ENCODE assay signal across 18 mouse cellular contexts in genomic region chr5:128739168-128739837, GRCm38 (mm10). TPM values are rescaled to one million over a fixed set of nuclear protein-coding genes. Genes with fewer than 3 reads are reported as not detected.
DNase-seq lines count a peak whose midpoint lies in the region; ATAC-seq lines count a peak whose summit lies in the region.
"Had no signal": no experiment of that assay in that cellular context is flagged by ENCODE, and none has a peak within 500 bp of the region (broad histone marks: within the 10 kb centered on the region; RNA-seq: fewer than 3 reads in every experiment).

No protein-coding gene starts in this region.

- H3K4me3 ChIP-seq in forebrain, embryonic 12.5 days (replicated peaks) = 0 out of 2 replicates have a peak overlapping the region, but pooled peaks have one; percentile 8
- no peak overlapping the region for H3K4me3 ChIP-seq in hindbrain, embryonic 14.5 days (replicated peaks; ENCODE audit: low read length)
- peak overlapping the region; percentile 16 for H3K4me3 ChIP-seq in midbrain, embryonic 16.5 days (ENCODE audit: low read depth, low read length)
- H3K4me3 ChIP-seq: heart, adult 2 months; lung, embryonic 15.5 days had no signal

- ATAC-seq in forebrain, embryonic 12.5 days (ENCODE audit: low FRiP score) = peak; percentile 68; the same call in 1 of the 2 replicates
- peak; percentile 69; the same call in 1 of the 2 replicates for ATAC-seq in hindbrain, embryonic 14.5 days (ENCODE audit: low FRiP score)
- peak; percentile 71; the same call in 1 of the 2 replicates for ATAC-seq in midbrain, embryonic 16.5 days
- ATAC-seq: intestine, postnatal 0 days; Patski had no signal

- 16% methylated on average over 16 of the region's 17 CpGs for WGBS in forebrain, embryonic 12.5 days
- WGBS in hindbrain, embryonic 14.5 days = 20% methylated on average over 16 of the region's 17 CpGs
- 15% methylated on average over 16 of the region's 17 CpGs for WGBS in midbrain, embryonic 16.5 days

- peaks cover 12% of the 10 kb centered on the region for H3K4me1 ChIP-seq in forebrain, embryonic 12.5 days
- H3K4me1 ChIP-seq in hindbrain, embryonic 14.5 days (replicated peaks; ENCODE audit: control insufficient read depth, insufficient read depth, low read length) = peaks cover 8% of the 10 kb centered on the region; the same call in 1 of the 2 replicates
- peaks cover 9% of the 10 kb centered on the region for H3K4me1 ChIP-seq in midbrain, embryonic 16.5 days (ENCODE audit: control insufficient read depth, insufficient read depth, low read length)
- H3K4me1 ChIP-seq: lung, embryonic 15.5 days had no signal

- no peaks in the 10 kb centered on the region for H3K36me3 ChIP-seq in forebrain, embryonic 12.5 days (replicated peaks)
- no peaks in the 10 kb centered on the region for H3K36me3 ChIP-seq in hindbrain, embryonic 14.5 days (replicated peaks; ENCODE audit: control insufficient read depth, insufficient read depth)
- no peaks in the 10 kb centered on the region for H3K36me3 ChIP-seq in midbrain, embryonic 16.5 days (ENCODE audit: control insufficient read depth, insufficient read depth, low read length)
- H3K36me3 ChIP-seq: lung, embryonic 15.5 days had no signal

- peaks cover 17% of the 10 kb centered on the region; the same call in 1 of the 2 replicates for H3K27me3 ChIP-seq in forebrain, embryonic 12.5 days
- H3K27me3 ChIP-seq in hindbrain, embryonic 14.5 days (ENCODE audit: control insufficient read depth, insufficient read depth, low read length) = no peaks in the 10 kb centered on the region
- no peaks in the 10 kb centered on the region; the same call in 1 of the 2 replicates for H3K27me3 ChIP-seq in midbrain, embryonic 16.5 days (ENCODE audit: control insufficient read depth, insufficient read depth, low read depth, low read length)
- H3K27me3 ChIP-seq: lung, embryonic 15.5 days; Patski had no signal

- peak; percentile 29 for DNase-seq in embryo, embryonic 11 days
- no peak for DNase-seq in embryo, embryonic 9.5 days (ENCODE audit: extremely low spot score)
- DNase-seq in hindbrain, embryonic 14.5 days (ENCODE audit: low spot score) = peak; percentile 55
- no peak for DNase-seq in adrenal gland, postnatal 10 days
- no peak for DNase-seq in kidney, adult 9 months
- DNase-seq in kidney, postnatal 14 days = no peak
- DNase-seq: cerebellum, adult 9-11 months; heart, adult 2 months; liver had no signal

- no peaks in the 10 kb centered on the region for H3K9me3 ChIP-seq in forebrain, embryonic 12.5 days
- no peaks in the 10 kb centered on the region for H3K9me3 ChIP-seq in hindbrain, embryonic 14.5 days (ENCODE audit: control insufficient read depth, low read length)
- H3K9me3 ChIP-seq in midbrain, embryonic 16.5 days (replicated peaks; ENCODE audit: control insufficient read depth, low read length, poor library complexity, severe bottlenecking) = no peaks in the 10 kb centered on the region
- H3K9me3 ChIP-seq: lung, embryonic 15.5 days had no signal

- H3K4me2 ChIP-seq in forebrain, embryonic 12.5 days = peak overlapping the region; percentile 41
- peak overlapping the region; percentile 43 for H3K4me2 ChIP-seq in hindbrain, embryonic 14.5 days (replicated peaks)
- peak overlapping the region; percentile 50 for H3K4me2 ChIP-seq in midbrain, embryonic 16.5 days (ENCODE audit: low read length)
- H3K4me2 ChIP-seq: lung, embryonic 15.5 days had no signal

- no peak overlapping the region for H3K9ac ChIP-seq in forebrain, embryonic 12.5 days
- H3K9ac ChIP-seq in hindbrain, embryonic 14.5 days = no peak overlapping the region
- H3K9ac ChIP-seq in midbrain, embryonic 16.5 days (ENCODE audit: low read depth, low read length) = no peak overlapping the region
- H3K9ac ChIP-seq: lung, embryonic 15.5 days had no signal

- no peak overlapping the region for H3K27ac ChIP-seq in forebrain, embryonic 12.5 days
- no peak overlapping the region for H3K27ac ChIP-seq in hindbrain, embryonic 14.5 days
- no peak overlapping the region for H3K27ac ChIP-seq in midbrain, embryonic 16.5 days (ENCODE audit: low read length)
- H3K27ac ChIP-seq: heart, adult 2 months; lung, embryonic 15.5 days had no signal

RNA-seq across cellular contexts. Expression of gene Piwil1, which starts 37.0 kb away (rescaled TPM):
- not detected in 2 replicates for polyA plus RNA-seq in forebrain, embryonic 12.5 days (2016; fragmentation: Nextera tagmentation; extraction: Ambion mirVana)
- polyA plus RNA-seq in hindbrain, embryonic 14.5 days (2014; fragmentation: Nextera tagmentation; extraction: Ambion mirVana) = 0.12 and 0.19 TPM in 2 replicates
- polyA plus RNA-seq in midbrain, embryonic 16.5 days (2015; fragmentation: Nextera tagmentation; extraction: Ambion mirVana) = 0.28 and 0.45 TPM in 2 replicates
- total RNA-seq in adrenal gland, postnatal 10 days (2021) = not detected
- total RNA-seq: adrenal gland, adult 18-20 months; heart, adult 2 months; heart, postnatal 25 days; megakaryocyte, adult 5-6 weeks had no signal
- polyA plus RNA-seq: intestine, postnatal 0 days; large intestine, adult 2 months; lung, embryonic 15.5 days; Patski had no signal

Comparison
In these comparisons a context has a peak if more than half of its experiments do, and no peak if none do; other contexts are left out.
1. DNase-seq: peak in embryo, embryonic 11 days (single experiment) and hindbrain, embryonic 14.5 days (single experiment); none in embryo, embryonic 9.5 days (single experiment), adrenal gland, postnatal 10 days (single experiment), kidney, adult 9 months (single experiment) and kidney, postnatal 14 days (single experiment).
2. Peak in every context shown above with its lines, with median percentiles within 50 percentile points of each other: ATAC-seq and H3K4me2 ChIP-seq.